Mouse (Mus musculus): ENCODE measurements around the gene Xpr1.

Gene Xpr1

DNA sequence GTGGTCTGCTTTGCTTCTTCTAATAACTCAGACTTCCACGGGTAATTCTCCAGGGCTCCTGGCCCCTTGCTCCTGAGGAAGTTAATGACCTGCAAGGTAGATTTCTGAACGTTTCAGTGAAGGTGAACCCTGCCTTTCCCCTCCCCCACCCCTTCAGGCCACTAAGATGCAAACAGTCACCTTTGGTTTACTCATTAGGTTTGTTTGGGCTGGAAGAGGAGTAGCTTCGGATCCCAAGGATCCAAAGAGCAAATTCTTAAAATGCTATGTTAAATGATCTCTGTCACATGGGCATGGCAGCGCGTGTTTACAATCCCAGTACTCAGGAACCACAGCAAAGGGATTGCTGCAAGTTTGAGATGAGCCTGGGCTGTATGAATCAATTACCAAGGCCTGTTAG, 169.8 kb downstream of the Xpr1 start:
- DNase-seq = no peak

- DNase-seq = no peak
Observed at GRCm38 (mm10) chr1:155245516-155245915, 171.7 kb downstream of the Xpr1 start.

- peak; percentile 46 for DNase-seq
Observed at GRCm38 (mm10) chr1:155244771-155245211, 172.4 kb downstream of the Xpr1 start.

GRCm38 (mm10) chr1:155243797-155244770, 173.1 kb downstream of the Xpr1 start, which contains the start of gene BC034090:
BC034090 (minus strand) TSS chr1:155244444.
- DNase-seq = peak; percentile 45

DNA sequence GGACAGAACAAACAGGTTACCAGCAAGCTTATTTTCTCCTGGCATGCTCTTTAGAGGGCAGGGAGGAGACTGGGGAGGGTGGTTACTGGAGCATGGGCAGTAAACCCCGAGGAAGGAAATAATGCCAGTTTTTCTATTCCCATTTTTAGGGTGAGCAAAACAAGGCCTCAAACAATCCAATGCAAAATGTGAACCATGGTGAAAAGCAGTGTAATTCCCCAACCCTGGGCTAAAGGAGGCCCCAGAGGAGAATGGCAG, 174.8 kb downstream of the Xpr1 start:
- DNase-seq = no peak

GRCm38 (mm10) chr1:155241701-155242487, 175.3 kb downstream of the Xpr1 start:
- peak; percentile 12 for DNase-seq

DNA sequence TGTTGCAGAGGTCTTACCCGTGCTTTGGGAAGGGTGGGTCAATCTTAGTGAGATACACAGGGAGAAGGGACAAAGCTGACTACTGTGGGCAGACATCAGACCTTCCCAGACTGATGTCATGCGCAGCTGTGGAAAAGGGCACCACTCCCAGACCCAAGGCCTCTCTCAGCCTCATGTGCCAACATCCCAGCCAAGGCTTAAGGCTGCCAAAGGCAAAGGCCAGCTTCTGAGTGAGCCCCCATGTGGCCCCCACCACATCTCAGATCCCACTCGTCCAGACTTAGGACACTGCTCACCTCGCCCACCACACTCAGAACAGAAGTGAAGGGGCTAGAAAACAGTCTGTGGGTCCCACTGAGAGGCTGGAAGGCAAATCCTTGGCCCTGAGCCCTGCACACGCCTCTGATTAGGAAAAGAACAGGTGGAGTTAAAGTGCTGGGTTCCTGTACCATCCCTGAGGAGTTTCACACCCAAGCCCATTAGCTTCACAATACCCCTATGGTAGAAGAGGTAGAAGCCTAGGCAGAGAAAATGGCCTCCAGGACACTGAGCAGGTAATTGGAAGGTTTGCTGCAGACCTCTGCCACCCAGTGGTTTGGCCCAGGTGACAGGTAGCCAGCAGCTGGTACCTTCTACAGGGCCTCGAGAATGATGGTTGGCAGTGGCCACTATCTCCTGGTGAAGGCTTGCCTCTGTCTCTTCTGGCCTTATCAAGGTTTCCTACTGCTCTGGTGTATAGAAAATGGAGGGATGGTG, 177.1 kb downstream of the Xpr1 start:
- no peak for DNase-seq

DNA sequence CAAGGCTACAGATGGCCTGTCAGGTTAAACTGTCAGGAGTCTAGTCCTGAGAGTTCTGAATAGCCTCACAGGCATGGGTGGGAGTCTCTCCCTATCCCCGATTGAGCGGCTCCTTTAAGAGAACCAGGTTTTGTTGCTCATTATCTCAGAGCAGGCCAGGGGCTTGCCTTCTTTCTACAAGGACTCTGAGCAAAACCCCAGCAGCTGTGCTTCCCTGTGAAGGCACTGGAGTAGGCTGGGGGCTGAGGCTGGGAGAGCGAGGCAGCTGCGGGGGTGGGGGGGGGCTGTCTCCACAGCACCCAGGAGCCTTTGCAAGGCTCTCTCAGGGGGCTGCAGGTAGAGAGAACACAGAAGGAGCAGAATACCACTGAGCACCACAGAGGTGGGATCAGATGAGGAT, 178.0 kb downstream of the Xpr1 start:
- no peak for DNase-seq

GRCm38 (mm10) chr1:155238126-155238525, 179.1 kb downstream of the Xpr1 start:
- DNase-seq = no peak

DNA sequence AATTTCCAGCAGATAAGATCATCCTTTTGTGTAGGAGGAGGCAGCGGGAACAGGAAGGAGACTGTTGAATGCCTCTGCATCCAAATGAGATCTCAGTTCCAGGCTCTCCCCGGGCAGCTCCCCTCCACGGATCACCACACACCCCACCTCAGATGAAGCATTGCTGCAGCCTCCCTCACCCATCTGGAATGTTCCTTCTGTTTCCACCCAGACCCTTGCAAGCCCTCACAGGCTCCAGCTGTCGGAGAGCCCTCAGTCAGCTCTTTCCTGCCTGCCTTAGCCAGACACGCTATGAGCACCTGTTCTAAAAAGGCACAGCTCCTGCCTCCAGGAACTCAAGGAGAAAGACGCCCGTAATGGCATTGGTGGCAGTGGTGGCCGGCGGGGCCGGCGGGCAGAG, 179.8 kb downstream of the Xpr1 start:
- DNase-seq = no peak

DNA sequence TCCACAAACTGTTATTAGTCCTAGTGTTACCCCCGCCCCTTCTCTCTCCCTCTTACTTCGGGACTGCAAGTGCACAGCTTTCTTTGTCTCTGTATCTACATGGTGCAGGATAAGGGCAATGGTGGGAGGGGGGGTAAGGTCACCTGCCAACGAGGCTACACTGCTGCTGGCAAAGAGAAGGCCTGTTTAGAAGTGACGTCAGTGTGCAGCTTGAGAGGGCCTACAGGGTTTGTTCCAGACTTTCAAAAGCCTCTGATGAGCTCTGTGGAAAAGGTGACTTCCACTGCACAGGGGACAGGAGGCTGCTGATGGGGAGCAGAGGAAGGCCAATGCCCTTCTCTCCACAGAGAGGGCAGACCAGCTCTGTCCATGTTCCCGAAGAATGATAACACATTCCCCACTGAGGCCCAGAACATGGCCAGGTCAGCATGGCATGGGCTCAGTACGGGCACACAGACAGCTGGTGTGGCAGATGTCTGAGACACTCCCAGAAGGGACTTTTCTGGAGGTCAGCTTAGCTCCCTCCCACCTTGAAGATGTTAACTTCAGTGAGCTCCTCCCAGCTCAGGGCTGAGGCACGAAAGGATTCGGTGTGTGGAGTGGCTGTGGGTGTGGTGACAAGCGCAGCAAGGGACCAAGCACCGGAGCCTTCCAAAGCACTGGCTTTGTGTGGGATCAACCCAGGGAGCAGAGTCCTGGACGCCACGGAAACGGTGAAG, 180.8 kb downstream of the Xpr1 start:
- no peak for DNase-seq

DNA sequence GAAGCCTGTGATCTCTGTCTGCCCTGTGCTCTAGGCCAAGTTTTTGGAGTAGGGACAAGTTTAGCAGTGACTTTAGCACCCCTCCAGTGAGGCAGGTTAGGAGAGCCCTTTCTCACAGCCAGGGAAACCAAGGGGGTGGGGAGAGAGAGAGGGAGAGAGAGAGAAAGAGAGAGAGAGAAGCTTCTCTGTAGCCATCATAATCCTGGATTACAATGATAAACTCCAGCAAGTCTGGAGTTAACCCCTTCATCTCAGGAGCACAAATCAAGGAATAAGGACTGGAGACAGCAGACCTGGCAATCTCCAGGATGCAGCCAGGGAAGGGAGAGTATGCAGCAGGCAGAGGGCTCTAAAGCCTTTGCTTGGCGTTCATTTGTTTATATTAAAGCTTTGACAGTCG, 181.6 kb downstream of the Xpr1 start:
- no peak for DNase-seq

- peak; percentile 81 for DNase-seq
Observed at GRCm38 (mm10) chr1:155233931-155234607, 183.1 kb downstream of the Xpr1 start.

DNA sequence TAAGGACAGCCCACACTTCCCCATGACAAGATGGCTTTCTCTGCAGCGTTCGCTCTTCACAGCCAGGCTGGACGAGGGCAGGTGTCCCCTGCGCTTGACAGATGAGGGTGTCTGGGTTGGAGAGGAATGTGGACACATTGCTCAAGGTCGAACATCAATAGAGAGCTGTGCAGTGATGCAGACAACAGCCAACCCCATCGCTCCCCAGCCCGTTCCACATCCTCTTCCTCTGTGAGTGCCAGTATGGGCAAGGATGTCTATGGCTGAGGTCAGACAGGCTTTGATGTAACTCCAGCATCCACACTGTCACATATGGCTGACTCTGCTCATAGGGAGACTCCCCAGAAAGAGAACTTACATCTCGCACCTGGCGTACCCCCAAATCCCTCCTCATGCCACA, 183.8 kb downstream of the Xpr1 start:
- DNase-seq = peak; percentile 52

DNA sequence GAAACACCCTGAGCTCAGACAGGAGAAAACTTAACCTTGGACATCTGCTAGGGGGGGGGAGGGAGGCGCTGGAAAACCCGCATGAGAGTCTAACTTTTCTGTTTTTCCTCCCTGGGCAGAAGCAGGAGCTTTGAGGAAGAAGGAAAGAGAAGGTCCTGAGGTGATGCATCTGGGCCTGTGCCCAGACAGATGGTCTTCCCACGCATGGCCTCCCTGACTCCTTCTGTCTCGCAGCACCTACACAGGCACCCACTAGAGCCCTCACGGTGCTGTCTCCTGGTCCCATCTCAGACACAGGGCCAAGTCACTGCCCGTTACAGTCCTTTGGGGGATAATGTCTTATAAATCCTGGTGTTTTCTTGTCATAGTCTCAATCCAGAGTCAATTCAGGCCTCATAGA, 184.4 kb downstream of the Xpr1 start:
- no peak for DNase-seq

GRCm38 (mm10) chr1:155232385-155232784, 184.8 kb downstream of the Xpr1 start:
- DNase-seq = no peak

DNA sequence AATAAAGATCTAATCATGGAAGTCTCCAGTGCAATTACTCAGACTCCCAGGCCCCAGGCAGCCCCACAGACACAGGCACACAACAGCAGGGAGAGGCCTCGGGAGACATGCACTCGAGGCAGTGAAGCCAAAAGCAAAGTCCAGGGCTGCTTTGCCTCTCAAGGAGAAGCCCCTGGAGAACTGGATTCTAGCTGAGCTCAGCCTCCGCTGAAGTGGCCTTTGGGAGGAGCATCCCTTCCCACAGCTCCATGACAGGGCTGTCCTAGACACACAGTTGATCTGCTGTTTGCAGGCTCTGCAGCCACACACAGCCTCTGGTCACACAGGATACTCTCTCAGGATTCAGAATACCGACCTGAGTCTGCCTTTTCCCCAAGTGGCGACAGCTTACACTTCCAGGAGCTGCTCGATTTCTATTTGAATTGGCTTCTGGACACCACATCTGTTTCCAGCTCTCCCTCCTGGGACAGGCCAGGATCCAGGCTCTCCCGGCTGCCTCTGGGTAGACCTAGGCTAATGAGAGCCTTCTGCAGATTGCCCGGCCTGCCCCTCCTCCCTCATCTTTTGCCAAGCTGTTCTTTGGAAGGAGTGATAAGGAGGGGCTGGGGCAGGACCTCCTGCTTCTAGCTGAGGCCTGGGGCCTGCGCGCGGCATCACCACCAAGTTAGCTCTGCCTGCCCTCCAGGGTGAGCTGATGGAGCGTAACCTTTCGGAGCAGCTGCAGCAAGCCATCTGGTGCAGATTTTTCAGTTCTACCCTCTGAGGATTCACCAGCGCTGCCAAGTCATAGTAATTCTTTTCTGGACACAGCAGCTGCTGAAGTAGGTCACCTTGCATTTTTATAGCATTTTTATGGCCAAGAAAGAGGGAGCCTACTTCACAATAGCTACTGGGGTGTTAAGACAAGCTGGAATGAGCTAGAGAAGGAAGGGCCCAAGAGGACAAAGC, 187.5 kb downstream of the Xpr1 start:
- DNase-seq = no peak

All from thymus, postnatal 4 days (tissue).